Mouse (Mus musculus): Measurements from ENCODE around the gene Kdm4b.

Kdm4b gene

GRCm38 (mm10) chr17:56443341-56443795, 117.5 kb downstream of the Kdm4b start:
- no peak for DNase-seq

- DNase-seq: no peak
Observed at GRCm38 (mm10) chr17:56444771-56445170, 118.9 kb downstream of the Kdm4b start.

GRCm38 (mm10) chr17:56445397-56445796, 119.5 kb downstream of the Kdm4b start:
- DNase-seq: no peak

GRCm38 (mm10) chr17:56447716-56448115, 121.9 kb downstream of the Kdm4b start:
- DNase-seq: no peak
